Mouse (Mus musculus) ovary, postnatal 36 days (tissue): ENCODE data around the gene Cpsf6.
A peak's percentile ranks its signal among the peaks of the same experiment; 100 is the strongest.

Source experiments
- DNase-seq: peaks from one replicate; pipeline ENCODE4 v3.0.0; 2022; ENCODE audit warnings: low spot score, mixed read lengths

Cpsf6 gene

DNA sequence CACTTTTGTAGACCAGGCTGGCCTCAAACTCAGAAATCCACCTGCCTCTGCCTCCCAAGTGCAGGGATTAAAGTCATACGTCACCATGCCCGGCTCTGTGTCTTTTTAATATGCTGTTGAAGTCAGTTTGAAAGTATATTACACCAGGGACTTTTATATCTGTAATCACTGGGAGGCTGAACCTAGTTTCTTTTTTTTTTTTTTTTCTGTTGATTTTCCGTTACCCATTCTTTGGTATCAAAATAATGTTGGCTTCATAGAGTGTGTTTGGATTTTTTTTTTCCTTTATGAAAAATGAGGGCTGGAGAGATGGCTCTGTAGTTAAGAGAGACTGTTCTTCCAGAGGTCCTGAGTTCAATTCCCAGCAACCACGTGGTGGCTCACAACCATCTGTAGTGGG lies 5.6 kb upstream of the Cpsf6 start:
- DNase-seq, result no peak

DNA sequence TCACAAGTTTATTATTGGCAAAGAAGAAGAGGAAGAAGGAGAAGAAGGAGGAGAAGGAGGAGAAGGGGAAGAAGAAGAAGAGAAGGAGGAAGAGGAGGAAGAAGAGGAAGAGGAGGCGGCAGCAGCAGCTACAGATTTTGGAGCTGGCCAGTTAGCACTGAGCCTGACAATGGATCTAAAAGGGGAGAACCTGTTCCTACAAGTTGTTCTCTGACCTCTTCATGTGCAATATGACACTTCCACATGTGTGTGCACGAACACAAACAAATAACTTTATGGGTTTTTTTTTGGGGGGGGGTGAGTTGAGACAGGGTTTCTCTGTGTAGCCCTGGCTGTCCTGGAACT lies 5.2 kb upstream of the Cpsf6 start:
- no peak for DNase-seq

DNA sequence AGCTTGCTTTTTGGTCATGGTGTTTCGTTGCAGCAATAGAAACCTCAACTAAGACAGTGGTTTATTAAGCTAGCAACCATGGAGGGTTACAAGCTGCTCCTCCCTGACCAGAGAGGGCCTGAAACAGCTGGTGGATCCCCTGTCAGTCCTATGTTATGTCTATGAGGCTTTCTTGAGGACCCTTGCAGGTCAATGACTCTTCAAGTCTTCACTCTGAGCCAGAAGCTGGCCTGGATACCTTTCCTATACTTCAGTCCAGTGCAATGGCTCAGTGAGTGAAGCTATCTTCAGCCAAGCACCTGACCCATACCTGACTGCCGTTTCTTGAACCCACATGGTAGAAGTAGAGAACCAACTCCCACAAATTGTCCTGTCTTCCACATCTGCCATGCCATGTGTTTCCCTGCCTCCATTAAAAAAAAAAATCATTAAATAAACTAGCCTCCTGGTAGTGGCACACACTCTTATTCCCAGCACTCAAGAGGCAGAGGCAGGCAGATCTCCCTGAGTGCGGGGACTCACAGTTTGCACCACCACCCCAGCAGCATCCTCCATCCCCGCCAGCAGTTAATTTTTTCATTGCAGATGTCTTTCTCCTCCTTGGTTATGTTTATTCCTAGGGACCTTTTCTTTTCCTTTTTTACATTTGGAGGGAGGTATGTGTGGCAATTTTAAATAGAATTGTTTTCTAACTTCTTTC lies 4.7 kb upstream of the Cpsf6 start:
- no peak for DNase-seq

DNA sequence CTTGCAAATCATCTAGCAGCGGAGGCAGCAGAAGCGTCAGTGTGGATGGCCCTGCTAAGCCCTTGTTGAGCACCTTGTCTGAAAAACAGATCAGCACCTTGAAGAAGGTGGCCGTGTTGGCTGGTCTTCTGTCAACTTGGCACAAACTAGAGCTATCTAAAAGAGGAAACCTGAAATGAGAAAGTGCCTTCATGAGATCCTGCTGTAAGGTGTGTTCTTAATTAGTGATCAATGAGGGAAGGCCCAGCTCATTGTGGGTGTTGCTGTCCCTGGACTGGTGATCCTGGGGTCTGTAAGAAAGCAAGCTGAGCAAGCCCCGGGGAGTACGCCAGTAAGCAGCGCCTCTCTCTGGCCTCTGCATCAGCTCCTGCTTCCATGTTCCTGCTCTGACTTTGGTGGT lies 4.1 kb upstream of the Cpsf6 start:
- DNase-seq, result no peak

DNA sequence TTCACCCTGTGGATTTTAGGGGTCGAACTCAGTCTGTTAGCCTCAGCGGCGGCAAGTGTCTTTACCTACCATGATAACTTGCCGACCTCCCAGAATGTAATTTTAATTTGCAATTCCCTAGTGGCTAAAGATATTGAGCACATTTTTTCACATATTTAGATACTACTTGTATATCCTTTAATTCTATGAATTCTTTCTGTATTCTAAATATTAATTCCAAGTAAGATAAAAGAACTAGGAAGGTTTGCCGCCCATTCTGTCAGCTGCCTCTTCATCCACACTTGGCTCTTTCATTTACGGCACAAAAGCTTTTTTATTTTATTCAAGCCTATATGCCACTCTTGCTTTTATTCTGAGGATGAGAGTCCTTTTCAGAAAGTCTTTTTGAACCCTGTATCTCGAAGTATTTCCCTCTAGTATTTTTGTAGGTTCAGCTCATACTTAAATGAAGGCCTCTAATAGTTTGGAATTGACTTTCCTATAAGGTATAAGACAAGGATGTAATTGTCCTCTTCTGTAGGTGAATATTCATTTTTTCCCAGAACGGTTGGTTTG lies 3.3 kb upstream of the Cpsf6 start:
- DNase-seq, result no peak

DNA sequence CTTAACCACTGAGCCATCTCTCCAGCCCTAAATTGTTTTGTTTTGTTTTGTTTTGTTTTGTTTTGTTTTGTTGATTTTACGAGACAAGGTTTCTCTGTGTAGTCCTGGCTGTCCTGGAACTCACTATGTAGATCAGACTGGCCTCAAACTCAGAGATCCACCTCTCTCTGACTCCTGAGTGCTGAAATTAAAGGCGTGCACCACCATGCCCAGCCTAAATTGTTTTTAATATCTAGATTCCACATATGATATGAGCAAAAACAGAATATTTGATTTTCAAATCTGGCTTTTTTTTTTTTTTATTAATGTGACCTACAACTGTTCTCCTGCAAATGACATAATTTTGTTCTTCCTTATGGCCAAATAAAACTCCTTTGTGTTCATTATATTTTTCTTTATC lies 2.3 kb upstream of the Cpsf6 start:
- DNase-seq, result no peak

DNA sequence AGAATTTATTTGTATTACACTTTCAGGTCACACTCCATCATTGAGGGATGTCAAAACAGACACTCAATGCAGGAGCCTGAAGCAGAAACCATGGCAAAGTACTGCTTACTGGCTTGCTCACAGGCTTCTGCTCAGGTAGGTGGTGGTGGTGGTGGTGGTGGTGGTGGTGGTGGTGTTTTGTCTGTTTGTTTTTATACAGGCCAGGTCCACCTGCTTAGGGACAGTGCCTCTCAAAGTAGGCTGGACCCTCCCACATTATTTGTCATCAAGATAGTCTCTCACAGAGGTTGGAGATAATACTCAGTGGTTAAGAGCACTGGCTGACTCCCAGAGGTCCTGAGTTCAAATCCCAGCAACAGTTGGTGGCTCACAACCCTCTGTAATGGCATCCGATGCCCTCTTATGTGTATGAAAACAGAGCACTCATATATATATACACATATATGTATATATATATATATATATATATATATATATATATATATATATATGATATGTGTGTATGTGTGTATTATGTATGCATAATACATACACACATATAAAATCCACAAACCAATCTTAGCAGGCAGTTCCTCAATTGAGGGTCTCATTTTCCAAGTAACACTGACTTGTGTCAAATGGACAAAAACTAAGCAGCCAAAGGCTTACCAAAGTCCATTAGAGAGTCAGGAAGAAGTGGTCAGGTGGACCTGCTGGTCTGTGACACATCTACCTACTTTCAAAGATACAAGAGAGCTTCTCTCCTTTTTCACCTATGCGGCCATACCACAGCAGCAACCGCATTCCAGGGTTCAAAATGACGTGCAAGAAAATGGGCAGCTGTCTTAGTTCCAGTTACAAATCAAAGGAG lies 1.1 kb upstream of the Cpsf6 start:
- no peak for DNase-seq

DNA sequence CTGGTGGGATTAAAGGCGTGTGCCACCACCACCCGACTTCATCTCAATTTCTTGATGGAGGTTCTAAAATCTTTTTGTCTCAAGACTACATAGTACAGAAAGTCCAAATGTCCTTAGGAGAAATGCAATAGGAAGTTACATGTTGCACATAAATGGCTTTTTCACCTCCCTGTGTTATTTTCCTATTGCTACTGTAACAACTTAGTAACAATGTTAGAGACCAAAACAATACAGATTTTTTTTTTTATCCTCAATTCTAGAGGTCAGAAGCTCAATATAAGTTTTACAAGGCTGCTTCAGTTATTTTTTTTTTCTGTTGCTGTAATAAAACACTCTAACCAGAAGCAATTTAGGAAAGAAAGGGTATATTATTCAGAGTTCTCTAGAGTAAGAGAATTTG lies 374 bp downstream of the Cpsf6 start:
- DNase-seq, result no peak

DNA sequence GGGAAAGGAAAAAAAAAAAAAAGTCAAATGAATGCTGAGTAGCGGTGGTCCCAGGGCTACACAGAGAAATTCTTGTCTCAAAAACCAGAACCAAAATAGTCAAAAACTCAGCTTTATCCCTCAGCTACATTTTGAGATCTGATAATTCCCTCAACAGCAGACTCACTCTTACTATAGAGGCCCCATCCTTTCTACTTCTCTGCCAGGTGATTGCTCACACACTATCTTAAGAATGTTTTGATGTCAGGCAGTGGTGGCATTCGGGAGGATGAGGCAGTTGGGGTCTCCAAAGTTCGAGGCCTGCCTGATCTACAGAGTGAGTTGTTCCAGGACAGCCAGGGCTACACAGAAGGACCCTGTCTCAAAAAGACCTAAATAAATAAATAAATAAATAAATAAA lies 1.2 kb downstream of the Cpsf6 start:
- no peak for DNase-seq

DNA sequence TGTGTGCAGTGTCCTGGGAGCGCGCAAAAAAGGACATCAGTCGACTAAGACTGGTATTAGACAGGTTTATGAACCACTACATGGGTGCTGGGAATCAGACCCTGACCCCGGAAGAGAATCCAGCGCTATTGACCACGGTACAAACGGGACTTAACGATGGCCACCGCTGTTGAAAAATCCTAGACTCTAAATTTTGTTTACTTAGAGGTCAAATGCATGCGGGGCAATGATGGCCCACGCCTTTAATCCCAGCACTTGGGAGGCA lies 1.6 kb downstream of the Cpsf6 start:
- DNase-seq, result no peak

DNA sequence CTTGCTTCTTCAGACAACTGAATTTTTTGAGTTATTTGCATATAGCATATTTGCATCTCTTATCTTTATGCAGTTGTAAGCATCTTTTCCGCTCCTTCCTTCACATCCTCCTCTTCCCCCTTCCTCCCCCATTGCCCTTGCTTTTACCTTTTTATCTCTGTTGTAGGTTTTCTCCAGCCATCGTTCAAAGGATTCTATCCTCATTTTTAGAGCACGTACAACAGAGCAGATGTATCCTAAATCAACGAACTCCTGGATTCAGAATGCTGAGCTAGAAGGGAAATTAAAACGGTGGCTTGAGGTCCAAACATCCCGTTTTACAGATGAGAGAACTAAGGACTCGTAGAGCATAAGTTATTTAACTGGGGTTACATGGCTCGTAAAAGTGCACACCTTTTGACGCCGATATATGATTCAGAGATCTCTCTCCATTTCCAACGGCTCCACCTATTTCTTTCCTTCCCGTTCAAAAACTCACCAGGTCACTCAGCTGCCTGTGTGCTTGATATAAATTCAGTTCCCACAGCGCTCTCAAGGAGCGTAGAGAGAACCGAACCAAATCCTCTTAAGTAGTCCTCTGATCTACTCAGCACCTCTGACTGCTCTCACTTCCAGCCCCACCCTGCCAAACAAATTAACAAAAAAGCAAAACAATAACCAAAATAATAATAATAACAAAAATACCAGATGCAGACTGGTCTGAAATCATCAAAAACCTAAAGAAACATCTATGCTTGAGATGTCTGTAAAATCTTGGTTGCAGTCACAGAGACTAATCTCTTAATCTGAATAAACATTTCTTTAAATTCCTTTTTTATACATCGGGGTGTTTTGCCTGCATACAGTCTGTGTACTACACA lies 2.2 kb downstream of the Cpsf6 start:
- no peak for DNase-seq

DNA sequence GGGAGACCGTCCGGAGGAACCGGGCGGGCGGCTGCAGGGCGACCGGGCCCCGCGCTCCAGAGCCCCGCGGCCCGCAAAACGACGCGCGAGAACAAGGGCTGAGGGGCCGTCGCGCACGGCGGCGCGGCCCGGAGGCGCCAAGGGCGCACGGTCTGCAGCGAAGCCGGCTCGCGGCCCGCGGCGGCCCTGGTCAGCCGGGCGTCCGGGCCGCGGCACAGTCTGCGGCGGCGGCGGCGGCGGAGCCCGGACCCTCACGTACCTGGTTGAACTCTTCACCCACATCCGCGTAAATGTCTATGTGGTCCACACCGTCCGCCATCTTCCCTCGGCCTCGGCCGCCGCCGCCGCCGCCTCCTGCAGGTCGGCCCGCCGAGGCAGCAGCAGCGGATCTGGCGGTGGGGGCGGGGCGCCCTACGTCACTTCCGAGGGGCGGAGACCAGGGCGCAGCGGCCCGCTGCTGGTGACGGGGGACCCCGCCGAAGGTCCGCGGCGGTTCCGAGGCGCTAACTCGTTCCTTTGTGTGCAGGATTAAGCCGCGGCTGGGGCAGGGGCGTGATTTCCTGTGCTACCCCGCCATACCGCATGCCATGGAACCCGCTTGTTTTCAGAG lies 3.1 kb downstream of the Cpsf6 start:
- peak; percentile 96 for DNase-seq

DNA sequence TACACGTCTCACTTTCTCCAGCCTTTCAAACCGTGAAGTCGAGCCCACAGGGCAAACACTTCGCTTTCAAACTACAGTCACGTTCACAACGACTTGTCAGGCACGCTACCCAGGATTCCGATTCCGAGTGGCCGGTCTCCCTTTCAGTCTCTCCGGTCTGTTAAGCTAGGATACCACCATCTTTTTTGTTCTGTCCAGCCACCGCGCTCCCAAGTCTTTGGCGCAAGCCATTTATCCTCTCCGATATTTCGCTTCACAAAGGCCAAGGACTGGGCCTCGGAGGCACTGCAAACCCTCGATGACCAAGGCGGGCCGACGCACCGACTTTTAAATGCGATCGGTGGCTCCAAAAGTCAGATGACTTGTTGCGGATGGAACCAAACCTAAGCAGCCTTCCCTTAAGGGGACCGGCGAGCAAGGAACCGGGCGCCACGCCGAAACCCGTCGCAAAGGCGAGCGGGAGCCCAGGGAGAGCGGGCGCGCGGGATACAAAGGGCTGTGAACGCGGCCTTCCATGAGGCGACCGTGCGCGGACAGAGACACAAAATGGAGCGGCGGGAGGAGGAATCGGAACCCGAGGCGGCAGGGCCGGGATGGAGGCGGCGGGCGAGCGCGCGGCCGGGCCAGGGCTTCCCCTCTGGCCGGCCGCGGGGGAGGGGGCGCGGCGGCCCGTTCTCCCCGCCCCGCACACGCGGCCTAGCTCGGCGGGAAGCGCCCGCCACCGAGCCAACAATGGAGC lies 3.8 kb downstream of the Cpsf6 start:
- DNase-seq, result peak; percentile 56

DNA sequence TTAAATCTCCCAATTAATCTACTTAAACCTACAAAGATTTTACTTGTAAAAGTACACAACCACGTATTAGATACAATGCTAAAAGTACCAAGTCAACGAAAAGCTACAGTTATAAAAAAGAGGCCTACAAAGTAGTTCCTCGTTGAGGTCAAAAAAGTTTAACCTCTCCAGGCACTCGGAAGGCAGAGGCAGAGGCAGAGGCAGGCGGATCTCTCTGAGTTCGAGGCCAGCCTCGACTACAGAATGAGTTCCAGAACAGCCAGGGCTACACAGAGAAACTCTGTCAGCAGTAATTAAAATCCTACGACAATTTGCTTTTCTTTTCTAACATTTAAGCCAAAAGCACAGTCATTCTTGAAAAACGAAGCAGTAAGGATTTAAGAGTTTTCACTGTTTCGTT lies 4.7 kb downstream of the Cpsf6 start:
- no peak for DNase-seq

DNA sequence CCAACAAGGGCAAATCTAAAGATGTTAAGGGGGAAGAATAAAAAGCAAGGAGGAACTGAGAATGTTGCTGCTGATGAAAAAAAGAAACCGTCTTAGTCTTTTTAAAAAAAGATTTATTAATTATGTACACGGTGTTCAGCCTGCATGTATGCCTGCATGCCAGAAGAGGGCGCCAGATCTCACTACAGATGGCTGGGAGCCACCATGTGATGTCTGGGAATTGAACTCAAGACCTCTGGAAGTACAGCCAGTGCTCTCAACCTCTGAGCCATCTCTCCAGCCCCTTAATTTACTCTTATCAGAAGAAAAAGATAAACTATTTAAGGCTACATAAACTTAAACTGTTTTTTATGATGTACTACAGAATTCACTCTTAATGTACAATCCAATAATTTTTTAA lies 16.7 kb downstream of the Cpsf6 start:
- peak; percentile 46 for DNase-seq

DNA sequence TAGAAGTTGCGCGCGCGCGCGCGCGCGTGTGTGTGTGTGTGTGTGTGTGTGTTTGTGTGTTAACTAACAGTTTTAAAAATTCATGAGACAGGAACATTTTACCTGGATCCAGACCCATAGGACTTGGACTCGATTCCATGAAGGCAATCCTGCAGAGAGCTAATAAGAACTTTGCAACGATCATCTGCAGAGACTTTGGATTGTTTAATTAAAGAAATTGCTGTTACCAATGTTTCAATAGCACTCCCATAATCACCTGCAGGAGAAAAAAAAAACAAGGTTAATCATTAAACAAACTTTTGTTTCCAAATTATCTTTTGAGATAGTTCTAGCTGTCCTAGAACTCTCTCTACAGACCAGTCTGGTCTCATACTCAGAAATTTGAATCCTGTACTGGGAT lies 20.9 kb downstream of the Cpsf6 start:
- DNase-seq, result no peak

DNA sequence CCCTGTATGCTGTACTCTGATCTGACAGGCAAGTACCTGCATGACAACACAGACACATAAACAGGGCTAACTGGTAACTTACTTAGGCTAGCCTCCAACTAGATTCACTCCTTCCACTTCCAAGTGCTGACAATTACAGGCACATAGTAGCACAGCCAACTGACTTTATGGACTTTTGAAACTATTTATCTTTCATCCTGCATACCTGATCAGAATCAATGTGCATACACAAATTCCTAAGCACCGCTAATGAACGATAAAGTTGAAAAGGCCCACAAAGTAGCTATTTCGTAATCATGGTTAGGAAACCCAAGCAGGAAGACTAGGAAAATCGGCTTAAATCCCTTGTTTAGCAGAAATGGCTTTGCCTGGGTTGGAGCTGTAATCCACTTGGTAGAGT lies 36.8 kb downstream of the Cpsf6 start:
- DNase-seq, result no peak

DNA sequence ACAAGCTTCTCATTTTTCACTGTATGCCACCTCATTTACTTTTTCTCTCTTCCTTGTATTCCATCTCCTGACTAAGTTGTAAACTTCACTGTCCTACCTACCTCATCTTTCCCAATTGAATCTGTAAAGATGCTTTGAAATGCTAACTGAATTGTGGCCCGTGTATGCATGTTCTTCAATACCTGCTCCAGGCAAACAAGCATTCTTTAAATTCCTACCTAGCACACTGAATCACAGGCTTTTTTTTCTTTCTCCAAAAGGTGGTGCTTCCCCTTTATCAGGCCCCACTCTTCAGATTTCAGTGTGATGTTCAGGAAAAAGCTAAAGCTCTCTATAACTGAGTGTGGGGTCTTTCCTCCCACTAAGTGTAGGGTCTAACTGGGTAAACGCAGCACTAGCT lies 37.4 kb downstream of the Cpsf6 start:
- DNase-seq, result no peak

DNA sequence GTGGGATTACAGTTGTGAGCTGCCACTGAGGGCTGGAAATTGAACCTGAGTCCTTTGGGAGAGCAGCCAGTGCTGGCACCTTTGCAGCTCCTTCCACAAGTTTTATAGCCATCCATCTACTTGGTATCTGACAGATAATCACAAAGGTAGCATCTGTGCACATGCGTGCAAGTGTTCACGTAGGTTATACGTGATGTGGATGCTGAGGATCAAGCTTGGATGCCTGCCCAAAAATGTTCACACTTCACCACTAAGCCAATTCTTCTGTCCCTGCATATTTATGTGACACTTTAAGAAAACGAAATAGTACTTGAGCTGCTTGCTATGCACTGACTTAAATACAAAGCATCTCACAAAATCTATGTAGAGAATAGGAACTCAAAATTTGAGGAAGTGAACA lies 38.8 kb downstream of the Cpsf6 start:
- DNase-seq, result no peak

DNA sequence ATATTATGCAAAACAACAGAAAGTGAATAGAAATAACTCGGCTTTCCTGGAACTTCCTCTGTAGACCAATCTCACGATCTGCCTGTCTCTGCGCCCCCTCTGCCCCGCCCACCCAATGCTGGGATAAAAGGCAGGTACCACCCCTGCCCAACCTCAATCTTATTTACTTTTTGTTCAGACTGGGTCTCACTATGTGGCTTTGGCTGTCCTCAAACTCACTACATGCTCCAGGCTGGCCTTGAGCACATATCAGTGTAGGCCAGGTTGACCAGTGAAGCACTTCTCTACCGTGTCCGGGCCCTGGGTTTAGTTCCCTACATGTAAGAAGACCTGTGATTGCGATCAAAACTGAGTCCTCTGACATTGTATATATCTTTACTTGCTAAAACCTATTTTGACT lies 40.6 kb downstream of the Cpsf6 start:
- DNase-seq, result no peak

DNA sequence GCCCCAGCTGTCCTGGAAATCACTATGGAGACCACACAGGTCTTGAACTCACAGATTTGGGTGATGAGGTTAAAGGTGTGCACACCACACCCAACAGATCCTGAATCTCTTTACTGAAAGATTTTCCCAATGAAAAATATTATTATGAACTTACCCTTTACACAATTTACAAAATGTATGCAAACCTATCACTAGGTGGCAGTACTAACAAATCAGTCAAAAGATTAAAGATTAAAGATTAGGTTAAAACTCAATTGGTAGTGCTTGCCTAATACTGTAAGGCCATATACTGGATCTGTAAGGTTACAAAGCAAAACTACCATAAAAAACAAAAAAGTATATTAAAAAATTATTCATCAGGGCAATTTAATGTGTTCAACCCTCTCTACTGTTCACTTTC lies 41.9 kb downstream of the Cpsf6 start:
- DNase-seq, result no peak

DNA sequence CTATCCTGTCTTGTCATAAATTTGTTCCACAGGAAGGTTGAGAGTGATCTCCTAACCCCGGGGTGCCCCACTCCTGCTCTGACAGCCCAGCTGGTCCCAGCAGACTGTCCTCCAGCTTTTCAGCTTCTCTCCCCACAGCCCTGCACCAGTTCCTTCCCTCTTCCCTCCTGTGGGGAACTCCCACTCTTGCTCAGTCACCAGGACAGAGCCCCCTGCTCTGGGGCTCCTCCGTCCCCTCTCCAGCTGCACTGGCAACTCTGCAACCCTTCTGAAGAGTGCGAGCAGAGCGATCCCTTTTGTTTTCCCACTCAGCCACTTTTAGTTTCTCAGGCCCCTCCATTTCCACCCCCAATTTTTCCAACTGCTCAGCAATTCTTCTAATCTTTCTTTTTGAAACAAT lies 44.2 kb downstream of the Cpsf6 start:
- no peak for DNase-seq
